Mouse (Mus musculus): Measurements from ENCODE around the gene Fam25c. TPM values are rescaled to one million over a fixed set of nuclear protein-coding genes. Genes with fewer than 3 reads are reported as not detected.
A peak's percentile ranks its signal among the peaks of the same experiment; 100 is the strongest.

Gene Fam25c
- polyA plus RNA-seq (2016; fragmentation: Nextera tagmentation; extraction: Ambion mirVana): not detected in 2 replicates

- no peak within 1 kb of the TSS for H3K27ac ChIP-seq
- H3K4me2 ChIP-seq: no peak within 1 kb of the TSS
- H3K9ac ChIP-seq: no peak within 1 kb of the TSS
These were observed at the start of gene Fam25c for GRCm38 (mm10) chr14:34355301-34355700. Gene Fam25c (minus strand): TSS chr14:34355433.

GRCm38 (mm10) chr14:34403424-34403823, 48.2 kb upstream of the Fam25c start:
- no peaks in the 10 kb centered on the region for H3K4me1 ChIP-seq
- 75% methylated on average over 7 of the region's 7 CpGs for WGBS (ENCODE audit: insufficient replicate concordance)
- no peaks in the 10 kb centered on the region for H3K9me3 ChIP-seq (replicated peaks)
- no peak overlapping the region for H3K4me3 ChIP-seq
- H3K9ac ChIP-seq: no peak overlapping the region
- peaks cover 4% of the 10 kb centered on the region for H3K36me3 ChIP-seq
- no peak overlapping the region for H3K4me2 ChIP-seq
- ATAC-seq: no peak
- no peak overlapping the region for H3K27ac ChIP-seq
- H3K27me3 ChIP-seq (replicated peaks): no peaks in the 10 kb centered on the region

More at GRCm38 (mm10) chr14:34355301-34355700, at the start of gene Fam25c:
- Histone ChIP-seq H3K27me3 (replicated peaks) (no peaks in the 10 kb centered on the region; the same call in 1 of the 2 replicates), H3K4me3 (no peak within 1 kb of the TSS), H3K9me3 (replicated peaks) (no peaks in the 10 kb centered on the region), H3K36me3 (no peaks in the 10 kb centered on the region), H3K4me1 (peaks cover 17% of the 10 kb centered on the region)
- ATAC-seq: 0 out of 2 replicates have a peak, but pooled peaks have one; percentile 43
- WGBS (ENCODE audit: insufficient replicate concordance): 47% methylated on average over 6 of the region's 6 CpGs

DNA sequence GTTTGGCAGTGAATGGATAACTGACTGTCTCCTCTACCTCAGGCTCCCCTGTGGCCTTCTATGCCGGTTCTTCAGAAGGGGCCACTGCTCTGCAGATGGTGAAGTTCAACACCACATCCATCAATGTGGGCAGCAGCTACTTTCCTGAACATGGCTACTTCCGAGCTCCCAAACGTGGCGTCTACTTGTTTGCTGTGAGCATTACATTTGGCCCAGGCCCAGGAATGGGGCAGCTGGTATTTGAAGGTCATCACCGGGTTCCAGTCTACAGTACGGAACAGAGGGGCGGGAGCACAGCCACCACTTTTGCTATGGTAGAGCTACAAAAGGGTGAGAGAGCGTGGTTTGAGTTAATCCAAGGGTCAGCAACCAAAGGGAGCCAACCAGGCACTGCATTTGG, 47.6 kb upstream of the Fam25c start:
- peaks cover 4% of the 10 kb centered on the region; the same call in 1 of the 2 replicates for H3K36me3 ChIP-seq
- no peaks in the 10 kb centered on the region for H3K9me3 ChIP-seq (replicated peaks)
- ATAC-seq: no peak
- no peak overlapping the region for H3K4me2 ChIP-seq
- no peaks in the 10 kb centered on the region for H3K27me3 ChIP-seq (replicated peaks)
- H3K4me3 ChIP-seq: no peak overlapping the region
- no peak overlapping the region for H3K9ac ChIP-seq
- H3K27ac ChIP-seq: no peak overlapping the region
- WGBS (ENCODE audit: insufficient replicate concordance): 65% methylated on average over 8 of the region's 8 CpGs
- no peaks in the 10 kb centered on the region for H3K4me1 ChIP-seq

GRCm38 (mm10) chr14:34401135-34401534, 45.9 kb upstream of the Fam25c start:
- Histone ChIP-seq H3K27me3 (replicated peaks) (no peaks in the 10 kb centered on the region), H3K4me1 (no peaks in the 10 kb centered on the region), H3K4me2 (no peak overlapping the region), H3K9me3 (replicated peaks) (no peaks in the 10 kb centered on the region), H3K9ac (no peak overlapping the region), H3K4me3 (no peak overlapping the region), H3K36me3 (peaks cover 4% of the 10 kb centered on the region; the same call in 1 of the 2 replicates), H3K27ac (no peak overlapping the region)
- ATAC-seq: no peak
- WGBS (ENCODE audit: insufficient replicate concordance): 18% methylated on average over 6 of the region's 6 CpGs

GRCm38 (mm10) chr14:34400021-34400420, 44.8 kb upstream of the Fam25c start:
- Histone ChIP-seq H3K4me3 (no peak overlapping the region), H3K4me2 (no peak overlapping the region), H3K9me3 (replicated peaks) (no peaks in the 10 kb centered on the region), H3K36me3 (peaks cover 4% of the 10 kb centered on the region; the same call in 1 of the 2 replicates), H3K27me3 (replicated peaks) (no peaks in the 10 kb centered on the region), H3K4me1 (no peaks in the 10 kb centered on the region), H3K27ac (no peak overlapping the region), H3K9ac (no peak overlapping the region)
- no peak for ATAC-seq
- WGBS (ENCODE audit: insufficient replicate concordance): 72% methylated on average over 3 of the region's 3 CpGs

- WGBS (ENCODE audit: insufficient replicate concordance): 75% methylated on average over 6 of the region's 6 CpGs
These were observed 44.1 kb upstream of the Fam25c start for GRCm38 (mm10) chr14:34399301-34399700.

GRCm38 (mm10) chr14:34398901-34399300, 43.7 kb upstream of the Fam25c start:
- Histone ChIP-seq H3K36me3 (0 out of 2 replicates have a peak, but pooled peaks cover 4% of the 10 kb centered on the region), H3K4me2 (no peak overlapping the region), H3K9ac (no peak overlapping the region), H3K9me3 (replicated peaks) (no peaks in the 10 kb centered on the region), H3K4me3 (no peak overlapping the region), H3K4me1 (no peaks in the 10 kb centered on the region), H3K27me3 (replicated peaks) (no peaks in the 10 kb centered on the region), H3K27ac (no peak overlapping the region)
- 79% methylated on average over 21 of the region's 21 CpGs for whole genome bisulfite sequencing (ENCODE audit: insufficient replicate concordance)
- no peak for ATAC-seq

More at GRCm38 (mm10) chr14:34399301-34399700, 44.1 kb upstream of the Fam25c start:
- Histone ChIP-seq H3K9ac (no peak overlapping the region), H3K27ac (no peak overlapping the region), H3K4me2 (no peak overlapping the region), H3K4me3 (no peak overlapping the region), H3K9me3 (replicated peaks) (no peaks in the 10 kb centered on the region), H3K27me3 (replicated peaks) (no peaks in the 10 kb centered on the region), H3K36me3 (0 out of 2 replicates have a peak, but pooled peaks cover 4% of the 10 kb centered on the region), H3K4me1 (no peaks in the 10 kb centered on the region)
- ATAC-seq: no peak

- Histone ChIP-seq H3K27ac (no peak overlapping the region), H3K4me1 (no peaks in the 10 kb centered on the region), H3K4me2 (no peak overlapping the region), H3K27me3 (replicated peaks) (no peaks in the 10 kb centered on the region), H3K9ac (no peak overlapping the region), H3K36me3 (0 out of 2 replicates have a peak, but pooled peaks cover 4% of the 10 kb centered on the region), H3K9me3 (replicated peaks) (no peaks in the 10 kb centered on the region), H3K4me3 (no peak overlapping the region)
- 74% methylated on average over 5 of the region's 5 CpGs for WGBS (ENCODE audit: insufficient replicate concordance)
- ATAC-seq: no peak
These were observed 42.6 kb upstream of the Fam25c start for GRCm38 (mm10) chr14:34397871-34398270.

DNA sequence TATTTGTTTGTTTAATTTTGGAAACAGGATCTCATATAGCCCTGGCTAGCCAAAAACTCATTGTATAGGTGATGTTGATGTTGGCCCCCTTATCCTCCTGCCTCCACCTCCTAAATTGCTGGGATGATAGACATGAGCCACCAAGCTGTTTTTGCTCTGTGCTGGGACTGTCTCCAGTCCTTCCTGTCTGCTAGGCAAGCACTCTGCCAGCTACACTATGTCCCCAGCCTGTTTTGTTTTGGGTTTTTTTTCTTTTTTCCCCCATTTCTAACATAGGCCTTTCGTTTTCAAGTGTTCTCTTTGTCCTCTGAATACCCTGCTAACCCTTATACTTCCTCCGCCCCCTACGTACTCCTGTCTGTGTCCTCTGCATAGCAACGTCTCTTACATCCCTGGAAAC, 38.1 kb upstream of the Fam25c start:
- 60% methylated on average over 4 of the region's 4 CpGs for WGBS (ENCODE audit: insufficient replicate concordance)
- Histone ChIP-seq H3K9me3 (replicated peaks) (0 out of 2 replicates have a peak, but pooled peaks cover 3% of the 10 kb centered on the region), H3K4me2 (no peak overlapping the region), H3K36me3 (no peaks in the 10 kb centered on the region), H3K27ac (no peak overlapping the region), H3K9ac (no peak overlapping the region), H3K4me1 (no peaks in the 10 kb centered on the region), H3K4me3 (no peak overlapping the region), H3K27me3 (replicated peaks) (no peaks in the 10 kb centered on the region)
- ATAC-seq: no peak

- Histone ChIP-seq H3K9ac (no peak overlapping the region), H3K9me3 (replicated peaks) (no peaks in the 10 kb centered on the region), H3K4me3 (no peak overlapping the region), H3K27ac (no peak overlapping the region), H3K4me1 (no peaks in the 10 kb centered on the region), H3K4me2 (no peak overlapping the region), H3K27me3 (replicated peaks) (no peaks in the 10 kb centered on the region), H3K36me3 (no peaks in the 10 kb centered on the region)
- 76% methylated on average over 9 of the region's 9 CpGs for WGBS (ENCODE audit: insufficient replicate concordance)
- no peak for ATAC-seq
These were observed 27.9 kb upstream of the Fam25c start for GRCm38 (mm10) chr14:34382921-34383704.

GRCm38 (mm10) chr14:34378560-34379331, 23.5 kb upstream of the Fam25c start:
- WGBS (ENCODE audit: insufficient replicate concordance): 59% methylated on average over 11 of the region's 11 CpGs
- no peak overlapping the region for H3K27ac ChIP-seq
- H3K4me3 ChIP-seq: no peak overlapping the region
- no peak for ATAC-seq
- H3K27me3 ChIP-seq (replicated peaks): no peaks in the 10 kb centered on the region
- 0 out of 2 replicates have a peak, but pooled peaks cover 5% of the 10 kb centered on the region for H3K4me1 ChIP-seq
- H3K4me2 ChIP-seq: no peak overlapping the region
- no peak overlapping the region for H3K9ac ChIP-seq
- H3K9me3 ChIP-seq (replicated peaks): no peaks in the 10 kb centered on the region
- no peaks in the 10 kb centered on the region for H3K36me3 ChIP-seq

DNA sequence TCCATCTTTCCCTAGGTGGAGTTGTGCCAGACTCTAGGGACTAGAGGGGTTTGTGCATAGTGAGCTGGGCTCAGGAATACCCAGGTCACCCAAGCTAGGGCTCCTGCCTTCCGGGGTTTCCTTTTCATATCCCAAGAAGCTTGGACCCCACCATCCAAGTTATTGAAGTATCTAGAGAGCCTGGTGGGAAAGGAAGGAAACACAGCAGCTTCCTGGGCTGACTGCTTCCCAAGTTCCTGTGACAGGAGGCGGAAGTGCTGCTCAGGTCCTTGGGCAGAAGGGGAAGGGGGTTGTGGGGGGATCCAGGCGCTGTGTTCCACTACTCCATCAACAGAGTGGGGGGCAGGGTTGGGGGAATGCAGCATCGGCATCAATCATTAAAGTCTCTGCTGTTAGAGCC, 21.9 kb upstream of the Fam25c start:
- WGBS (ENCODE audit: insufficient replicate concordance): 51% methylated on average over 4 of the region's 4 CpGs
- H3K27ac ChIP-seq: no peak overlapping the region
- H3K27me3 ChIP-seq (replicated peaks): no peaks in the 10 kb centered on the region
- H3K9ac ChIP-seq: no peak overlapping the region
- no peaks in the 10 kb centered on the region for H3K9me3 ChIP-seq (replicated peaks)
- no peak for ATAC-seq
- H3K36me3 ChIP-seq: no peaks in the 10 kb centered on the region
- H3K4me1 ChIP-seq: 0 out of 2 replicates have a peak, but pooled peaks cover 5% of the 10 kb centered on the region
- H3K4me2 ChIP-seq: peak overlapping the region; percentile 15; the same call in 1 of the 2 replicates
- H3K4me3 ChIP-seq: no peak overlapping the region

Measured in liver, embryonic 12.5 days (tissue).